Mouse (Mus musculus): ENCODE results near the gene 4930558K02Rik. TPM values are rescaled to one million over a fixed set of nuclear protein-coding genes. Genes with fewer than 3 reads are reported as not detected.

The 4930558K02Rik gene
- polyA plus RNA-seq, 1 experiment: 0.15 TPM

- no peak overlapping the region for H3K27ac ChIP-seq (ENCODE audit: insufficient read depth, low read length)
- peaks cover 1% of the 10 kb centered on the region; the same call in 1 of the 2 replicates for H3K4me1 ChIP-seq (ENCODE audit: control insufficient read depth, insufficient read depth, low read length)
- no peak overlapping the region for H3K4me3 ChIP-seq (ENCODE audit: insufficient read depth, low read length)
- no peak for TF ChIP-seq POLR2A (IDR thresholded peaks at IDR 0.05; ENCODE audit: extremely low read depth, insufficient read depth, low read length)
- TF ChIP-seq CTCF (IDR thresholded peaks at IDR 0.05; ENCODE audit: extremely low read depth, insufficient read depth, low read length): peak; percentile 30; the same call in 1 of the 2 replicates
These were observed 20.5 kb upstream of the 4930558K02Rik start for GRCm38 (mm10) chr1:161999882-162000371.

- H3K27ac ChIP-seq (ENCODE audit: insufficient read depth, low read length): 0 out of 2 replicates have a peak overlapping the region, but pooled peaks have one; percentile 54
- no peak overlapping the region for H3K4me3 ChIP-seq (ENCODE audit: insufficient read depth, low read length)
- H3K4me1 ChIP-seq (ENCODE audit: control insufficient read depth, insufficient read depth, low read length): peaks cover 1% of the 10 kb centered on the region; the same call in 1 of the 2 replicates
- TF ChIP-seq CTCF (IDR thresholded peaks at IDR 0.05; ENCODE audit: extremely low read depth, insufficient read depth, low read length) (no peak), POLR2A (IDR thresholded peaks at IDR 0.05; ENCODE audit: extremely low read depth, insufficient read depth, low read length) (no peak)
These were observed 19.9 kb upstream of the 4930558K02Rik start for GRCm38 (mm10) chr1:161999338-161999737.

- Histone ChIP-seq H3K4me3 (ENCODE audit: insufficient read depth, low read length) (no peak overlapping the region), H3K4me1 (ENCODE audit: control insufficient read depth, insufficient read depth, low read length) (peaks cover 1% of the 10 kb centered on the region; the same call in 1 of the 2 replicates), H3K27ac (ENCODE audit: insufficient read depth, low read length) (no peak overlapping the region)
- TF ChIP-seq POLR2A (IDR thresholded peaks at IDR 0.05; ENCODE audit: extremely low read depth, insufficient read depth, low read length) (no peak), CTCF (IDR thresholded peaks at IDR 0.05; ENCODE audit: extremely low read depth, insufficient read depth, low read length) (no peak)
These were observed 19.3 kb upstream of the 4930558K02Rik start for GRCm38 (mm10) chr1:161998781-161999180.

GRCm38 (mm10) chr1:161992389-161992788 is 13.0 kb upstream of the 4930558K02Rik start:
- H3K4me3 ChIP-seq (ENCODE audit: insufficient read depth, low read length): no peak overlapping the region
- no peak for TF ChIP-seq CTCF (IDR thresholded peaks at IDR 0.05; ENCODE audit: extremely low read depth, insufficient read depth, low read length)
- no peak for TF ChIP-seq POLR2A (IDR thresholded peaks at IDR 0.05; ENCODE audit: extremely low read depth, insufficient read depth, low read length)
- no peaks in the 10 kb centered on the region for H3K4me1 ChIP-seq (ENCODE audit: control insufficient read depth, insufficient read depth, low read length)
- H3K27ac ChIP-seq (ENCODE audit: insufficient read depth, low read length): no peak overlapping the region

- H3K27ac ChIP-seq (ENCODE audit: insufficient read depth, low read length): no peak overlapping the region
- TF ChIP-seq CTCF (IDR thresholded peaks at IDR 0.05; ENCODE audit: extremely low read depth, insufficient read depth, low read length): no peak
- TF ChIP-seq POLR2A (IDR thresholded peaks at IDR 0.05; ENCODE audit: extremely low read depth, insufficient read depth, low read length): no peak
- H3K4me1 ChIP-seq (ENCODE audit: control insufficient read depth, insufficient read depth, low read length): no peaks in the 10 kb centered on the region
- no peak overlapping the region for H3K4me3 ChIP-seq (ENCODE audit: insufficient read depth, low read length)
These were observed 12.4 kb upstream of the 4930558K02Rik start for GRCm38 (mm10) chr1:161991846-161992245.

GRCm38 (mm10) chr1:161990684-161991578 is 11.5 kb upstream of the 4930558K02Rik start:
- TF ChIP-seq CTCF (IDR thresholded peaks at IDR 0.05; ENCODE audit: extremely low read depth, insufficient read depth, low read length) (no peak), POLR2A (IDR thresholded peaks at IDR 0.05; ENCODE audit: extremely low read depth, insufficient read depth, low read length) (no peak)

GRCm38 (mm10) chr1:161983979-161984566 is 4.6 kb upstream of the 4930558K02Rik start:
- no peaks in the 10 kb centered on the region for H3K4me1 ChIP-seq (ENCODE audit: control insufficient read depth, insufficient read depth, low read length)
- H3K4me3 ChIP-seq (ENCODE audit: insufficient read depth, low read length): no peak overlapping the region
- TF ChIP-seq POLR2A (IDR thresholded peaks at IDR 0.05; ENCODE audit: extremely low read depth, insufficient read depth, low read length): no peak
- no peak for TF ChIP-seq CTCF (IDR thresholded peaks at IDR 0.05; ENCODE audit: extremely low read depth, insufficient read depth, low read length)
- no peak overlapping the region for H3K27ac ChIP-seq (ENCODE audit: insufficient read depth, low read length)

More at GRCm38 (mm10) chr1:161990684-161991578, 11.5 kb upstream of the 4930558K02Rik start:
- H3K27ac ChIP-seq (ENCODE audit: insufficient read depth, low read length): no peak overlapping the region
- no peak overlapping the region for H3K4me3 ChIP-seq (ENCODE audit: insufficient read depth, low read length)
- H3K4me1 ChIP-seq (ENCODE audit: control insufficient read depth, insufficient read depth, low read length): no peaks in the 10 kb centered on the region

- Histone ChIP-seq H3K4me1 (ENCODE audit: control insufficient read depth, insufficient read depth, low read length) (no peaks in the 10 kb centered on the region), H3K4me3 (ENCODE audit: insufficient read depth, low read length) (no peak overlapping the region), H3K27ac (ENCODE audit: insufficient read depth, low read length) (no peak overlapping the region)
- TF ChIP-seq POLR2A (IDR thresholded peaks at IDR 0.05; ENCODE audit: extremely low read depth, insufficient read depth, low read length): no peak
- TF ChIP-seq CTCF (IDR thresholded peaks at IDR 0.05; ENCODE audit: extremely low read depth, insufficient read depth, low read length): no peak
These were observed 4.0 kb upstream of the 4930558K02Rik start for GRCm38 (mm10) chr1:161983451-161983850.

GRCm38 (mm10) chr1:161980626-161981298 is 1.3 kb upstream of the 4930558K02Rik start:
- Histone ChIP-seq H3K27ac (ENCODE audit: insufficient read depth, low read length) (no peak overlapping the region), H3K4me3 (ENCODE audit: insufficient read depth, low read length) (no peak overlapping the region), H3K4me1 (ENCODE audit: control insufficient read depth, insufficient read depth, low read length) (no peaks in the 10 kb centered on the region)
- TF ChIP-seq POLR2A (IDR thresholded peaks at IDR 0.05; ENCODE audit: extremely low read depth, insufficient read depth, low read length) (no peak), CTCF (IDR thresholded peaks at IDR 0.05; ENCODE audit: extremely low read depth, insufficient read depth, low read length) (no peak)
